Mouse (Mus musculus) lung, postnatal 0 days (tissue): Measurements from ENCODE around the gene Cmbl.

Experiments
- CTCF ChIP-seq: IDR thresholded peaks from 2 replicates; pipeline ENCODE4 v1.5.1; 2016; ENCODE audit warnings: antibody characterized with exemption, mild to moderate bottlenecking
- EP300 ChIP-seq: IDR thresholded peaks from 2 replicates; pipeline ENCODE4 v1.6.1; 2016; ENCODE audit warnings: antibody characterized with exemption, mild to moderate bottlenecking, control low read depth

GRCm38 (mm10) chr15:31530659-31531445 lies 34.3 kb upstream of the Cmbl start, which contains the start of gene March6:
- TF ChIP-seq CTCF (no peak), EP300 (no peak)
